Comparison of ENCODE assay signal across 25 mouse cellular contexts in the genomic region with DNA sequence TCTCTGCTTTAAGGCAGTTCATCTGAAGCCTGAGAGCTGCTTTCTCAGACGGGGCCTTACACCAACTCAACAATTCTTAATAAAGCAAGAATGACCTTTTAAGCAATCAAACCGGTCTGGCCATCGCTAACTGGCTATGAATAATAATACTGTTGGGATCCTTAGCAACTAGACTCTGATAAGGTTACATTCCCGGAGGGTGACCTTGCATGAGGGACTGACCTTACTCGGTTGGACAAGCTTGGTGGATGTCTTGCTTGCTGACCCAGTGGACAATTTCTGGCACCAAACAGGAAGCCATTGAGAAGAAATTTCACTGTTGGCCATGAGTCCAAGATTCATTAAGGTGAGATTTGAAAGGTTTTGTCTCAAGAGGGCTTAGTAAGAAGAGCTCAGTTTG.
A peak's percentile ranks its signal among the peaks of the same experiment; 100 is the strongest.
DNase-seq lines count a peak whose midpoint lies in the region; ATAC-seq and TF ChIP-seq lines count a peak whose summit lies in the region.
"Had no signal": no experiment of that assay in that cellular context is flagged by ENCODE, and none has a peak within 500 bp of the region (broad histone marks: within the 10 kb centered on the region; RNA-seq: fewer than 3 reads in every experiment).

No protein-coding gene starts in this region.

- H3K9me3 ChIP-seq in intestine, postnatal 0 days (ENCODE audit: control insufficient read depth) = no peaks in the 10 kb centered on the region
- H3K9me3 ChIP-seq in stomach, embryonic 16.5 days (replicated peaks; ENCODE audit: control insufficient read depth, low read length) = no peaks in the 10 kb centered on the region
- H3K9me3 ChIP-seq: embryonic facial prominence, embryonic 12.5 days; G1E; heart, embryonic 12.5 days; limb, embryonic 13.5 days; lung, embryonic 15.5 days; midbrain, embryonic 13.5 days; neural tube, embryonic 13.5 days had no signal

- no peaks in the 10 kb centered on the region for H3K36me3 ChIP-seq in kidney, adult 2 months (ENCODE audit: control insufficient read depth, insufficient read depth, low read length)
- H3K36me3 ChIP-seq in intestine, postnatal 0 days (ENCODE audit: control insufficient read depth, insufficient read depth) = peaks cover 15% of the 10 kb centered on the region
- no peaks in the 10 kb centered on the region for H3K36me3 ChIP-seq in stomach, embryonic 16.5 days (ENCODE audit: control insufficient read depth, insufficient read depth, low read length)
- H3K36me3 ChIP-seq: embryonic facial prominence, embryonic 12.5 days; lung, embryonic 15.5 days; midbrain, embryonic 13.5 days; neural tube, embryonic 13.5 days had no signal

- no peak for TF ChIP-seq CTCF in kidney, adult 2 months (conservative IDR thresholded peaks at IDR 0.05; ENCODE audit: insufficient read depth, insufficient read length, low read depth, low read length)
- no peak for TF ChIP-seq CTCF in intestine, postnatal 0 days (IDR thresholded peaks at IDR 0.05; ENCODE audit: low read depth)

- no peak overlapping the region for H3K4me3 ChIP-seq in kidney, adult 2 months (ENCODE audit: insufficient read depth, low read depth, low read length)
- no peak overlapping the region for H3K4me3 ChIP-seq in intestine, postnatal 0 days (ENCODE audit: low read depth, low read length)
- H3K4me3 ChIP-seq in stomach, embryonic 16.5 days (replicated peaks; ENCODE audit: low read length) = no peak overlapping the region
- H3K4me3 ChIP-seq: embryonic facial prominence, embryonic 12.5 days; heart, adult 2 months; heart, embryonic 12.5 days; limb, embryonic 13.5 days; lung, embryonic 15.5 days; midbrain, embryonic 13.5 days; neural tube, embryonic 13.5 days had no signal

- WGBS in kidney, adult 2 months = 47% methylated on average over 5 of the region's 5 CpGs
- 39% methylated on average over 5 of the region's 5 CpGs for WGBS in intestine, postnatal 0 days
- 65% methylated on average over 5 of the region's 5 CpGs for WGBS in stomach, embryonic 16.5 days

- no peak for ATAC-seq in intestine, postnatal 0 days
- ATAC-seq in stomach, embryonic 16.5 days (ENCODE audit: insufficient read depth, low FRiP score) = no peak
- ATAC-seq in megakaryocyte, adult 5-6 weeks (ENCODE audit: poor library complexity, severe bottlenecking) = no peak
- ATAC-seq: forebrain, embryonic 14.5 days; midbrain, embryonic 13.5 days had no signal

- DNase-seq in adrenal gland, adult 2 months = peak; percentile 47
- no peak for DNase-seq in adrenal gland, adult 18-20 months (ENCODE audit: low spot score in 2 of 2)
- peak; percentile 66 for DNase-seq in kidney, adult 2 months
- no peak for DNase-seq in kidney, adult 18-20 months
- no peak for DNase-seq in urinary bladder, postnatal 14 days (ENCODE audit: low spot score)
- DNase-seq: cerebellum, adult 11 months; cerebellum, adult 9-11 months; embryo, embryonic 11 days; gastrocnemius, postnatal 25 days; heart, adult 2 months; lung, postnatal 36 days; thymus, postnatal 14 days had no signal

- H3K9ac ChIP-seq in intestine, postnatal 0 days (ENCODE audit: low read depth, low read length) = no peak overlapping the region
- no peak overlapping the region for H3K9ac ChIP-seq in stomach, embryonic 16.5 days (ENCODE audit: low read length)
- H3K9ac ChIP-seq: embryonic facial prominence, embryonic 12.5 days; heart, embryonic 12.5 days; hindbrain, embryonic 14.5 days; limb, embryonic 13.5 days; lung, embryonic 15.5 days; midbrain, embryonic 13.5 days; neural tube, embryonic 13.5 days had no signal

- peaks cover 49% of the 10 kb centered on the region for H3K4me1 ChIP-seq in kidney, adult 2 months (ENCODE audit: control insufficient read depth, insufficient read depth, low read length)
- peaks cover 26% of the 10 kb centered on the region; the same call in 1 of the 2 replicates for H3K4me1 ChIP-seq in intestine, postnatal 0 days (replicated peaks; ENCODE audit: control insufficient read depth, insufficient read depth, low read length)
- peaks cover 28% of the 10 kb centered on the region for H3K4me1 ChIP-seq in stomach, embryonic 16.5 days (ENCODE audit: control insufficient read depth, insufficient read depth, low read length)
- H3K4me1 ChIP-seq: embryonic facial prominence, embryonic 12.5 days; midbrain, embryonic 13.5 days; neural tube, embryonic 13.5 days had no signal

- H3K4me2 ChIP-seq in intestine, postnatal 0 days (replicated peaks; ENCODE audit: low read depth) = no peak overlapping the region
- H3K4me2 ChIP-seq in stomach, embryonic 16.5 days (ENCODE audit: low read depth, low read length) = no peak overlapping the region
- H3K4me2 ChIP-seq: embryonic facial prominence, embryonic 12.5 days; heart, embryonic 12.5 days; hindbrain, embryonic 14.5 days; limb, embryonic 13.5 days; liver, embryonic 11.5 days; lung, embryonic 15.5 days; midbrain, embryonic 13.5 days; neural tube, embryonic 13.5 days had no signal

- peak overlapping the region; percentile 56 for H3K27ac ChIP-seq in kidney, adult 2 months (ENCODE audit: insufficient read depth, low read depth, low read length)
- peak overlapping the region; percentile 70 for H3K27ac ChIP-seq in intestine, postnatal 0 days (ENCODE audit: low read depth, low read length)
- H3K27ac ChIP-seq in stomach, embryonic 16.5 days (ENCODE audit: low read length) = peak overlapping the region; percentile 44
- H3K27ac ChIP-seq: embryonic facial prominence, embryonic 12.5 days; heart, adult 2 months; hindbrain, embryonic 14.5 days; limb, embryonic 13.5 days; lung, embryonic 15.5 days; midbrain, embryonic 13.5 days; neural tube, embryonic 13.5 days had no signal

- no peaks in the 10 kb centered on the region for H3K27me3 ChIP-seq in kidney, adult 2 months (replicated peaks; ENCODE audit: control insufficient read depth, insufficient read depth, low read length)
- H3K27me3 ChIP-seq in intestine, postnatal 0 days (replicated peaks; ENCODE audit: control insufficient read depth, insufficient read depth, low read length) = no peaks in the 10 kb centered on the region
- H3K27me3 ChIP-seq in stomach, embryonic 16.5 days (ENCODE audit: control insufficient read depth, insufficient read depth, low read length) = no peaks in the 10 kb centered on the region
- H3K27me3 ChIP-seq: embryonic facial prominence, embryonic 12.5 days; heart, embryonic 12.5 days; limb, embryonic 13.5 days; lung, embryonic 15.5 days; midbrain, embryonic 13.5 days; neural tube, embryonic 13.5 days had no signal

- TF ChIP-seq POLR2A in kidney, adult 2 months (IDR thresholded peaks at IDR 0.05; ENCODE audit: low read depth, low read length) = no peak

Comparison
In these comparisons a context has a peak if more than half of its experiments do, and no peak if none do; other contexts are left out.
1. DNase-seq: peak in adrenal gland, adult 2 months (single experiment) and kidney, adult 2 months (single experiment); none in adrenal gland, adult 18-20 months (0 of 2), kidney, adult 18-20 months (single experiment) and urinary bladder, postnatal 14 days (single experiment).
2. Peak in every context shown above with its lines, with median percentiles within 50 percentile points of each other: H3K27ac ChIP-seq.